Mouse (Mus musculus): ENCODE data around the gene Rasgrp2.

Rasgrp2 gene

GRCm38 (mm10) chr19:6426703-6427500, 27.8 kb downstream of the Rasgrp2 start:
- no peak for DNase-seq (ENCODE audit: extremely low read depth, low read depth, low spot score)

GRCm38 (mm10) chr19:6427653-6428434, 28.7 kb downstream of the Rasgrp2 start:
- DNase-seq (ENCODE audit: extremely low read depth, low read depth, low spot score) = no peak

- DNase-seq (ENCODE audit: extremely low read depth, low read depth, low spot score) = no peak
Observed at GRCm38 (mm10) chr19:6428501-6429200, 29.5 kb downstream of the Rasgrp2 start.

- DNase-seq (ENCODE audit: extremely low read depth, low read depth, low spot score) = no peak
Observed at GRCm38 (mm10) chr19:6443016-6443415, 43.9 kb downstream of the Rasgrp2 start.

GRCm38 (mm10) chr19:6445761-6446423, 46.8 kb downstream of the Rasgrp2 start:
- no peak for DNase-seq (ENCODE audit: extremely low read depth, low read depth, low spot score)

- no peak for DNase-seq (ENCODE audit: extremely low read depth, low read depth, low spot score)
Observed at GRCm38 (mm10) chr19:6446736-6447437, 47.7 kb downstream of the Rasgrp2 start.

GRCm38 (mm10) chr19:6448752-6449151, 49.6 kb downstream of the Rasgrp2 start:
- no peak for DNase-seq (ENCODE audit: extremely low read depth, low read depth, low spot score)

GRCm38 (mm10) chr19:6449841-6450240, 50.7 kb downstream of the Rasgrp2 start:
- no peak for DNase-seq (ENCODE audit: extremely low read depth, low read depth, low spot score)

- no peak for DNase-seq (ENCODE audit: extremely low read depth, low read depth, low spot score)
Observed at GRCm38 (mm10) chr19:6452030-6452494, 52.9 kb downstream of the Rasgrp2 start.

GRCm38 (mm10) chr19:6452672-6453310, 53.7 kb downstream of the Rasgrp2 start:
- no peak for DNase-seq (ENCODE audit: extremely low read depth, low read depth, low spot score)

- DNase-seq (ENCODE audit: extremely low read depth, low read depth, low spot score) = no peak
Observed at GRCm38 (mm10) chr19:6453349-6453748, 54.2 kb downstream of the Rasgrp2 start.

- DNase-seq (ENCODE audit: extremely low read depth, low read depth, low spot score) = no peak
Observed at GRCm38 (mm10) chr19:6454041-6454720, 55.0 kb downstream of the Rasgrp2 start.

GRCm38 (mm10) chr19:6459504-6459903, 60.4 kb downstream of the Rasgrp2 start:
- no peak for DNase-seq (ENCODE audit: extremely low read depth, low read depth, low spot score)

GRCm38 (mm10) chr19:6462841-6463240, 63.7 kb downstream of the Rasgrp2 start:
- no peak for DNase-seq (ENCODE audit: extremely low read depth, low read depth, low spot score)

GRCm38 (mm10) chr19:6464306-6465071, 65.3 kb downstream of the Rasgrp2 start:
- DNase-seq (ENCODE audit: extremely low read depth, low read depth, low spot score) = no peak
